Mouse (Mus musculus): ENCODE results near the gene Retreg1. TPM values are rescaled to one million over a fixed set of nuclear protein-coding genes. Genes with fewer than 3 reads are reported as not detected.
"Not testable (repeated sequence)": the region's sequence is repeated elsewhere in the genome, so short reads cannot be mapped to it uniquely, and the experiment has no call there.

The Retreg1 gene
- polyA plus RNA-seq, 1 experiment: 8.3 TPM

- under 1% methylated on average over 71 of the region's 71 CpGs for WGBS
- TF ChIP-seq POLR2A (IDR thresholded peaks at IDR 0.05; ENCODE audit: control insufficient read depth, extremely low read depth, insufficient read depth, low read length, poor library complexity): no peak
- 0 out of 2 replicates have a peak, but pooled peaks have one; percentile 42 for TF ChIP-seq CTCF (IDR thresholded peaks at IDR 0.05; ENCODE audit: borderline replicate concordance, control insufficient read depth, extremely low read depth, insufficient read depth, low read length, poor library complexity)
- H3K27me3 ChIP-seq (ENCODE audit: control insufficient read depth, insufficient read depth, low read length): no peaks in the 10 kb centered on the region
- peak; percentile 32 for DNase-seq
- H3K27ac ChIP-seq (ENCODE audit: control insufficient read depth, insufficient read depth, low read length): peak overlapping the region; percentile 52; the same call in 1 of the 2 replicates
- H3K36me3 ChIP-seq (ENCODE audit: control insufficient read depth, insufficient read depth, low read length): peaks cover 11% of the 10 kb centered on the region
- H3K4me3 ChIP-seq (ENCODE audit: control insufficient read depth, insufficient read depth, low read length): peak overlapping the region; percentile 91
- peaks cover 8% of the 10 kb centered on the region; the same call in 1 of the 2 replicates for H3K4me1 ChIP-seq (replicated peaks; ENCODE audit: control insufficient read depth, insufficient read depth, low read length)
Observed at GRCm38 (mm10) chr15:25984734-25985492, 141.9 kb downstream of the Retreg1 start.

DNA sequence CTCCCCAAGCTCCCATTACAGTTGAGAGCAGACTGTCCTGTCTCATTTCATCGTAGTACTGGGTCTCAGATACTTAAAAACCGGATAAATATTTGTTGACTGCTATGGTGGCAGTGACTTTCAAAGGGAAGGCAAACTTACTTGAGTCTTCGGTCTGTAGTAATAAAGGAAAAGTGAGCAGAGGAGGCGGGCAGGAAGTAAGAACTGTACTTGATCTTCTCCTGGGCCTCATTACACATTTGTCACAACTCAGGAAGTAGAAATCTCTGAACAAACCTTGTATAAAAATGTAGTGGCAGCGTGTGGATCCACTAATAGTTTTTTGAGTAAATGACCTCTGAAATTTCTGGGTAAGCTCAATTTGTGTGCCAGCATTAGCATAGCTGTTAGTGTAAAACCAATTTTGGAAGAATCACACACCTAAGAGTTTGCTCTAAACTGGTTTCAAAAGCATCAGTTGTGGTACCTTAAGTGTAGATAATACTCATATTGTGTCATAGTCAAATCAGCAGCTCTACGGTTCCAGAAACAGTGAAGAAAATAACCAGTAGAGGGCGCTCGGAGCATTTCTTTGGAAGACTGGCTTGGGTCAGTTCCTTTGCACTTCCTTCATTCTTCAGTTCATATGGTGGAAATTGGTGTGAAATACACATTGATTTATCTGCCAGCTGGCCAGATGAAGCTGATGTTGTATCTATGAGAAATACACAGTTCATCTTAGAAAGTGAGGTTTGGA lies 150.2 kb downstream of the Retreg1 start:
- H3K4me3 ChIP-seq (ENCODE audit: control insufficient read depth, insufficient read depth, low read length): no peak overlapping the region
- no peaks in the 10 kb centered on the region for H3K4me1 ChIP-seq (replicated peaks; ENCODE audit: control insufficient read depth, insufficient read depth, low read length)
- WGBS: 64% methylated on average over 8 of the region's 8 CpGs
- peak; percentile 49 for DNase-seq
- H3K27me3 ChIP-seq (ENCODE audit: control insufficient read depth, insufficient read depth, low read length): no peaks in the 10 kb centered on the region
- TF ChIP-seq POLR2A (IDR thresholded peaks at IDR 0.05; ENCODE audit: control insufficient read depth, extremely low read depth, insufficient read depth, low read length, poor library complexity): no peak
- no peak for TF ChIP-seq CTCF (IDR thresholded peaks at IDR 0.05; ENCODE audit: borderline replicate concordance, control insufficient read depth, extremely low read depth, insufficient read depth, low read length, poor library complexity)
- H3K27ac ChIP-seq (ENCODE audit: control insufficient read depth, insufficient read depth, low read length): no peak overlapping the region
- peaks cover 57% of the 10 kb centered on the region for H3K36me3 ChIP-seq (ENCODE audit: control insufficient read depth, insufficient read depth, low read length)

GRCm38 (mm10) chr15:25995521-25995920 lies 152.5 kb downstream of the Retreg1 start:
- H3K36me3 ChIP-seq (ENCODE audit: control insufficient read depth, insufficient read depth, low read length): peaks cover 54% of the 10 kb centered on the region
- TF ChIP-seq CTCF (IDR thresholded peaks at IDR 0.05; ENCODE audit: borderline replicate concordance, control insufficient read depth, extremely low read depth, insufficient read depth, low read length, poor library complexity): no peak
- TF ChIP-seq POLR2A (IDR thresholded peaks at IDR 0.05; ENCODE audit: control insufficient read depth, extremely low read depth, insufficient read depth, low read length, poor library complexity): no peak
- H3K27ac ChIP-seq (ENCODE audit: control insufficient read depth, insufficient read depth, low read length): no peak overlapping the region
- H3K4me3 ChIP-seq (ENCODE audit: control insufficient read depth, insufficient read depth, low read length): no peak overlapping the region
- WGBS: 83% methylated on average over 2 of the region's 2 CpGs
- no peaks in the 10 kb centered on the region for H3K4me1 ChIP-seq (replicated peaks; ENCODE audit: control insufficient read depth, insufficient read depth, low read length)
- no peaks in the 10 kb centered on the region for H3K27me3 ChIP-seq (ENCODE audit: control insufficient read depth, insufficient read depth, low read length)
- DNase-seq: no peak

DNA sequence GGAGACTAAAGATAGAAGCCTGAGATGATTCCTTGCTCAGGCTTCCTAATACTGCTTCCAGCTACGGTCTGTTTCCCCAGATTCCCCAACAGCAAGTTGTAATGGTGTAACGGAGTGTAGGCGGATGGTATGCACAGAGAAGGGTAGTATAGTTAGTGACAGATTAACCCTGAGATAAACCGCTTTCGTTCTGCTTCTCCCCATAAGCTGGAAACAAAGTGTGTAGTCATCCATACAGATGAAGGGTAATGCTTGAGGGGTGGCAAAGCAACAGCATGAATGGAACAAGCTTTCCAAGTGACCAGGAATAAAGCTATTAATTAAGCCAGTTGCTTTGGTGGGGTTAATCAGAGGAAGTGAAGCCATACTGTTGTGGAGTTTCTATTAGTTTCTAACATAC lies 156.6 kb downstream of the Retreg1 start:
- peaks cover 22% of the 10 kb centered on the region for H3K36me3 ChIP-seq (ENCODE audit: control insufficient read depth, insufficient read depth, low read length)
- not testable (repeated sequence) for H3K4me1 ChIP-seq (replicated peaks; ENCODE audit: control insufficient read depth, insufficient read depth, low read length); H3K27ac ChIP-seq (ENCODE audit: control insufficient read depth, insufficient read depth, low read length); DNase-seq; H3K27me3 ChIP-seq (ENCODE audit: control insufficient read depth, insufficient read depth, low read length); H3K4me3 ChIP-seq (ENCODE audit: control insufficient read depth, insufficient read depth, low read length)
- WGBS: 97% methylated on average over 5 of the region's 5 CpGs

DNA sequence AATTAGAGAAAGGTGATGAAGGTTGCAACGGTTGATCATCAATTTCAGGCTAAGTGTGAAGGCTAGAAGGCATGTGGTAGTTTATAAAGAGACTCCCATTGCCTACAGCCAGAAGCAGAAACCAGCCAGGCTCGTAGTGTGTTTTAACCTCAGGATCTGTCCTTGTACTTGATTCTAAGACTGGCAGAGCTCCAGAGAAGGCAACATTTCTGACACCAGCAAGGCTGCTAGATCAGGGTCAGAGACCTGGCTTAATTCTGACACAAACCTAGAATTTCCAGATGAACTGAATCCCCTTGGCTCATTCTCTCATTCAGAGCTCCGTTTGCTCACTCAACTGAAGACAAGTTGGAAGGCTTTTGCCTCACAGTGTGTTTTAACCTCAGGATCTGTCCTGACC lies 165.6 kb downstream of the Retreg1 start:
- no peak overlapping the region for H3K4me3 ChIP-seq (ENCODE audit: control insufficient read depth, insufficient read depth, low read length)
- H3K27me3 ChIP-seq (ENCODE audit: control insufficient read depth, insufficient read depth, low read length): no peaks in the 10 kb centered on the region
- TF ChIP-seq CTCF (IDR thresholded peaks at IDR 0.05; ENCODE audit: borderline replicate concordance, control insufficient read depth, extremely low read depth, insufficient read depth, low read length, poor library complexity) (no peak), POLR2A (IDR thresholded peaks at IDR 0.05; ENCODE audit: control insufficient read depth, extremely low read depth, insufficient read depth, low read length, poor library complexity) (no peak)
- no peak overlapping the region for H3K27ac ChIP-seq (ENCODE audit: control insufficient read depth, insufficient read depth, low read length)
- DNase-seq: no peak
- H3K36me3 ChIP-seq (ENCODE audit: control insufficient read depth, insufficient read depth, low read length): no peaks in the 10 kb centered on the region
- 91% methylated on average over 3 of the region's 3 CpGs for WGBS
- no peaks in the 10 kb centered on the region for H3K4me1 ChIP-seq (replicated peaks; ENCODE audit: control insufficient read depth, insufficient read depth, low read length)

- no peak for TF ChIP-seq POLR2A (IDR thresholded peaks at IDR 0.05; ENCODE audit: control insufficient read depth, extremely low read depth, insufficient read depth, low read length, poor library complexity)
- no peak for TF ChIP-seq CTCF (IDR thresholded peaks at IDR 0.05; ENCODE audit: borderline replicate concordance, control insufficient read depth, extremely low read depth, insufficient read depth, low read length, poor library complexity)
- no peak for DNase-seq
- 93% methylated on average over 4 of the region's 4 CpGs for WGBS
- Histone ChIP-seq H3K4me3 (ENCODE audit: control insufficient read depth, insufficient read depth, low read length) (no peak overlapping the region), H3K27me3 (ENCODE audit: control insufficient read depth, insufficient read depth, low read length) (no peaks in the 10 kb centered on the region), H3K27ac (ENCODE audit: control insufficient read depth, insufficient read depth, low read length) (no peak overlapping the region), H3K4me1 (replicated peaks; ENCODE audit: control insufficient read depth, insufficient read depth, low read length) (no peaks in the 10 kb centered on the region), H3K36me3 (ENCODE audit: control insufficient read depth, insufficient read depth, low read length) (no peaks in the 10 kb centered on the region)
Observed at GRCm38 (mm10) chr15:26012891-26013290, 169.9 kb downstream of the Retreg1 start.
